25 mouse cellular contexts compared by ENCODE assay signal in genomic region chr17:75066340-75066739, GRCm38 (mm10).
DNase-seq lines count a peak whose midpoint lies in the region; ATAC-seq and TF ChIP-seq lines count a peak whose summit lies in the region.
"Had no signal": no experiment of that assay in that cellular context is flagged by ENCODE, and none has a peak within 500 bp of the region (broad histone marks: within the 10 kb centered on the region; RNA-seq: fewer than 3 reads in every experiment).

No protein-coding gene starts in this region.

- H3K27me3 ChIP-seq in intestine, embryonic 14.5 days (replicated peaks; ENCODE audit: control insufficient read depth, insufficient read depth, low read length), result no peaks in the 10 kb centered on the region
- no peaks in the 10 kb centered on the region for H3K27me3 ChIP-seq in intestine, postnatal 0 days (replicated peaks; ENCODE audit: control insufficient read depth, insufficient read depth, low read length)
- H3K27me3 ChIP-seq in kidney, postnatal 0 days (ENCODE audit: insufficient read depth, low read length), result no peaks in the 10 kb centered on the region
- no peaks in the 10 kb centered on the region for H3K27me3 ChIP-seq in intestine, embryonic 16.5 days (replicated peaks; ENCODE audit: control insufficient read depth, insufficient read depth, low read length)
- H3K27me3 ChIP-seq: CH12.LX; heart, embryonic 12.5 days; heart, embryonic 15.5 days; Patski had no signal

- H3K36me3 ChIP-seq in intestine, embryonic 14.5 days (ENCODE audit: control insufficient read depth, insufficient read depth, low read length), result 0 out of 2 replicates have a peak, but pooled peaks cover 3% of the 10 kb centered on the region
- H3K36me3 ChIP-seq in intestine, postnatal 0 days (ENCODE audit: control insufficient read depth, insufficient read depth), result no peaks in the 10 kb centered on the region
- no peaks in the 10 kb centered on the region for H3K36me3 ChIP-seq in kidney, postnatal 0 days (ENCODE audit: insufficient read depth, low read length)
- H3K36me3 ChIP-seq in intestine, embryonic 16.5 days (ENCODE audit: control insufficient read depth, insufficient read depth, low read length), result no peaks in the 10 kb centered on the region
- H3K36me3 ChIP-seq: forebrain, embryonic 10.5 days; G1E; heart, embryonic 15.5 days had no signal

- no peak overlapping the region for H3K4me2 ChIP-seq in intestine, embryonic 14.5 days (ENCODE audit: low read length)
- H3K4me2 ChIP-seq in intestine, postnatal 0 days (replicated peaks; ENCODE audit: low read depth), result no peak overlapping the region
- no peak overlapping the region for H3K4me2 ChIP-seq in kidney, postnatal 0 days (ENCODE audit: low read length)
- no peak overlapping the region for H3K4me2 ChIP-seq in intestine, embryonic 16.5 days (ENCODE audit: low read depth, low read length)
- H3K4me2 ChIP-seq: hindbrain, embryonic 14.5 days had no signal

- H3K9ac ChIP-seq in intestine, embryonic 14.5 days (ENCODE audit: low read length), result no peak overlapping the region
- H3K9ac ChIP-seq in intestine, postnatal 0 days (ENCODE audit: low read depth, low read length), result no peak overlapping the region
- H3K9ac ChIP-seq in kidney, postnatal 0 days (ENCODE audit: low read depth, low read length), result no peak overlapping the region
- H3K9ac ChIP-seq in intestine, embryonic 16.5 days (ENCODE audit: low read depth, low read length), result no peak overlapping the region
- H3K9ac ChIP-seq: heart, embryonic 12.5 days; heart, embryonic 15.5 days; hindbrain, embryonic 14.5 days had no signal

- no peak for DNase-seq in intestine, embryonic 14.5 days (ENCODE audit: low spot score)
- peak; percentile 61 for DNase-seq in kidney, postnatal 0 days (ENCODE audit: low spot score)
- DNase-seq in kidney, adult 11 months, result no peak
- DNase-seq in kidney, postnatal 4 days, result peak; percentile 26 to 47
- DNase-seq in kidney, postnatal 36 days, result no peak
- DNase-seq: adrenal gland, postnatal 10 days; adrenal gland, postnatal 36 days; B cell, adult 2 months; cerebellum, adult 18-20 months; cerebellum, adult 9-10 months; cerebellum, postnatal 14 days; gastrocnemius, postnatal 25 days; heart, adult 18-20 months; heart, postnatal 14 days; heart, postnatal 4 days had no signal

- no peak for TF ChIP-seq CTCF in intestine, postnatal 0 days (IDR thresholded peaks at IDR 0.05; ENCODE audit: low read depth)
- no peak for TF ChIP-seq CTCF in kidney, postnatal 0 days (IDR thresholded peaks at IDR 0.05; ENCODE audit: low read depth)

- peak; percentile 42; the same call in 1 of the 2 replicates for ATAC-seq in intestine, embryonic 14.5 days (replicated peaks; ENCODE audit: low FRiP score, low TSS enrichment, low read depth)
- ATAC-seq in intestine, postnatal 0 days, result no peak
- ATAC-seq in kidney, postnatal 0 days (replicated peaks; ENCODE audit: low FRiP score, low read depth), result no peak
- peak; percentile 62; the same call in 1 of the 2 replicates for ATAC-seq in intestine, embryonic 16.5 days
- ATAC-seq: forebrain, embryonic 14.5 days; Patski had no signal

- no peak overlapping the region for H3K27ac ChIP-seq in intestine, embryonic 14.5 days (ENCODE audit: low read depth)
- H3K27ac ChIP-seq in intestine, postnatal 0 days (ENCODE audit: low read depth, low read length), result no peak overlapping the region
- H3K27ac ChIP-seq in kidney, postnatal 0 days, result no peak overlapping the region
- no peak overlapping the region for H3K27ac ChIP-seq in intestine, embryonic 16.5 days (ENCODE audit: low read length)
- H3K27ac ChIP-seq: forebrain, embryonic 10.5 days; hindbrain, embryonic 14.5 days had no signal

- H3K9me3 ChIP-seq in intestine, embryonic 14.5 days (ENCODE audit: control insufficient read depth, low read length), result no peaks in the 10 kb centered on the region
- H3K9me3 ChIP-seq in intestine, postnatal 0 days (ENCODE audit: control insufficient read depth), result no peaks in the 10 kb centered on the region
- H3K9me3 ChIP-seq in kidney, postnatal 0 days (replicated peaks; ENCODE audit: low read length), result no peaks in the 10 kb centered on the region
- no peaks in the 10 kb centered on the region for H3K9me3 ChIP-seq in intestine, embryonic 16.5 days (ENCODE audit: control insufficient read depth, low read length)
- H3K9me3 ChIP-seq: forebrain, embryonic 10.5 days; heart, embryonic 12.5 days; heart, embryonic 15.5 days had no signal

- H3K4me3 ChIP-seq in intestine, embryonic 14.5 days (ENCODE audit: low read depth, low read length), result no peak overlapping the region
- no peak overlapping the region for H3K4me3 ChIP-seq in intestine, postnatal 0 days (ENCODE audit: low read depth, low read length)
- H3K4me3 ChIP-seq in kidney, postnatal 0 days (replicated peaks; ENCODE audit: low read depth, low read length), result no peak overlapping the region
- no peak overlapping the region for H3K4me3 ChIP-seq in intestine, embryonic 16.5 days (ENCODE audit: low read length)
- H3K4me3 ChIP-seq: forebrain, embryonic 10.5 days; heart, embryonic 12.5 days; heart, embryonic 15.5 days had no signal

- 55% methylated on average over 7 of the region's 7 CpGs for WGBS in intestine, embryonic 14.5 days
- 41% methylated on average over 7 of the region's 7 CpGs for WGBS in intestine, postnatal 0 days
- 48% methylated on average over 7 of the region's 7 CpGs for WGBS in kidney, postnatal 0 days
- 53% methylated on average over 7 of the region's 7 CpGs for WGBS in intestine, embryonic 16.5 days

- H3K4me1 ChIP-seq in intestine, embryonic 14.5 days (replicated peaks; ENCODE audit: control insufficient read depth, insufficient read depth, low read length), result peaks cover 8% of the 10 kb centered on the region
- no peaks in the 10 kb centered on the region for H3K4me1 ChIP-seq in intestine, postnatal 0 days (replicated peaks; ENCODE audit: control insufficient read depth, insufficient read depth, low read length)
- peaks cover 15% of the 10 kb centered on the region for H3K4me1 ChIP-seq in kidney, postnatal 0 days (replicated peaks; ENCODE audit: insufficient read depth, low read length)
- H3K4me1 ChIP-seq in intestine, embryonic 16.5 days (ENCODE audit: control insufficient read depth, insufficient read depth, low read length), result 0 out of 2 replicates have a peak, but pooled peaks cover 3% of the 10 kb centered on the region

Comparison
In these comparisons a context has a peak if more than half of its experiments do, and no peak if none do; other contexts are left out.
1. ATAC-seq: peak in intestine, embryonic 14.5 days (single experiment) and intestine, embryonic 16.5 days (single experiment); none in intestine, postnatal 0 days (single experiment) and kidney, postnatal 0 days (single experiment).
2. DNase-seq: peak in kidney, postnatal 0 days (single experiment) and kidney, postnatal 4 days (2 of 2); none in intestine, embryonic 14.5 days (single experiment), kidney, adult 11 months (single experiment) and kidney, postnatal 36 days (0 of 2).